Mouse (Mus musculus) kidney, postnatal 25 days (tissue): ENCODE results near the gene Serpina7.

Experiments
- DNase-seq, 2 experiments: peaks; one replicate each; pipeline ENCODE4 v3.0.0; 2021; ENCODE audit warnings: mixed read lengths in 2 of 2

The Serpina7 gene

GRCm38 (mm10) chrX:139085077-139085476 is at the start of gene Serpina7:
TSS of gene Serpina7 (minus strand) at chrX:139085236.
- DNase-seq, result no peak

DNA sequence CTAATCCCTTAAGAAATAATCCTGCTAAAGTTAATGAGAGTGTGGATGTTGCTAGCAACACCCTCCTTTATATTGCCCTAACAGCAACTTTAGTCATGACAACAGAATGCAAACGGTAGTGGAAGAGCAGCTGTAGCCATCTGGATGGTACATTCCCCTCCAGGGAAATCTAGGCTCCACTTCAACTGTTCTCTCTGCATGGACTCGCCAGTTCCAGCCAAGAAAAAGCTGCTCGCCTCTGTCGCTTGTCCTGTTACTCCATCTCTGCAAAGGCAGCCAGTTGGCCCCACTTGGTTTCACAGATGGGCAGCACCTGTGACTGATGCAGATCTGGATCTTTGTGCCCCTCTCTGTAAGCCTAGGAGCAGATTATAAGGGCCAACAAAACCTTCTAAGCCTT is 49.0 kb upstream of the Serpina7 start:
- DNase-seq, result no peak

DNA sequence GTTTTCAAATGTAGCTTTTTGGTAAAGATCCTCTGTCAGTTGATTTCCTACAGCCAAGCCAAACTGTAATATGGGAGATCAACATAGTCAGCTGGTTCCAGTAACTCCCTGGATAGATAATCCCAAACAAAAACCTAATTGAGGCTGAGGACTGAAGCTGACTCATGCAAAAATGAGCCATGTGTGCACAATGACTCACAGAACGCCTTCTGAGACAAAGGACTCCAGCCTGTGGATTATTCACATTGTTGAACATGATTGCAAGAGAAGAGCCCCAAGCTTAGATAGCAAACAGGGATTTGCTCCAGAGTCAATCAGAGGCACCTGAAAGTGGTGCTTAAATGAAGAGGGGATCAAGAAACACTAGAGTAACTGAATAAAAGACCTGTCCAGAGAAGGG is 12.2 kb upstream of the Serpina7 start:
- no peak for DNase-seq

- DNase-seq, result no peak
Measured at GRCm38 (mm10) chrX:139085943-139086342, 907 bp upstream of the Serpina7 start, which contains the start of gene 4930513O06Rik. TSS of gene 4930513O06Rik (plus strand) at chrX:139086243.

DNA sequence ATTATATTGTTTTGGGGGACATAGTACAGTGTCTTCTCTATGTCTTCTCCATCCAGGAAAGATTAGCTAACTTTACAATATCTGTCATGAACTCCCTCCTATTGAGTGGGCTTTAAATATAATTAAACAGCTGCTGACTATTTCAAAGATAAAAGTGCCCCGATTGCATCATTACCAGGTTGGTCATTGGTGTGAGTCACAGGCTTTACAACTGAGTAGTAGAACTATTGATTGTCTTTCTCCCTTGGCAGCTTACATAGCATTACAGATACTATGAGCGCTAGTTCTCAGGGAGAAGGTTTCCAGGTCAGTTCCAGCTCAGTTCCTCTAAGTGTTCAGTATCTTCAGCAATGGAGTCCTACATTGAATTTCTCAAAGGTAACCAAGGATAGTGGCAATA is 6.5 kb downstream of the Serpina7 start:
- DNase-seq, result no peak

- DNase-seq, result no peak
Measured at GRCm38 (mm10) chrX:139064078-139064477, 21.0 kb downstream of the Serpina7 start.

DNA sequence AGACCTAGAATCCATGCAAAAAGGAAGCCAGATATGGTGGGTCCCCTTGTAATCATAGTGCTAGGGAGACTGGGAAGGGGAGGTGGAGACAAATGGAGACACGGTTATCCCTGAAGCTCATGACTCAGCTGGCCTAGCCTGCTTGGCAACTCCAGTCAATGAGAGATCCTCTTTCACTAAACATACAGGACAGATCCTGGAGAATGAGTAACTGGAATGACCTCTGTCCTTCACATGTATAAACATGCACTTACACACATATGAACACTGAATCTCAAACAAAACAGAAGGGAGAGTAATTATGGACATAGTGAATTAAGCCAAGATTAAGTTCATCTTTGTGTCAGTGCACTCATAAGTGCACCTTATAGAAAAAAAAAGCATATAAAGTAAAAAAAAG is 31.9 kb downstream of the Serpina7 start:
- DNase-seq, result no peak

GRCm38 (mm10) chrX:139051976-139052375 is 33.1 kb downstream of the Serpina7 start:
- DNase-seq, result no peak

- DNase-seq, result no peak
Measured at GRCm38 (mm10) chrX:139041148-139041547, 43.9 kb downstream of the Serpina7 start.

- no peak for DNase-seq
Measured at GRCm38 (mm10) chrX:139039314-139039713, 45.7 kb downstream of the Serpina7 start.

DNA sequence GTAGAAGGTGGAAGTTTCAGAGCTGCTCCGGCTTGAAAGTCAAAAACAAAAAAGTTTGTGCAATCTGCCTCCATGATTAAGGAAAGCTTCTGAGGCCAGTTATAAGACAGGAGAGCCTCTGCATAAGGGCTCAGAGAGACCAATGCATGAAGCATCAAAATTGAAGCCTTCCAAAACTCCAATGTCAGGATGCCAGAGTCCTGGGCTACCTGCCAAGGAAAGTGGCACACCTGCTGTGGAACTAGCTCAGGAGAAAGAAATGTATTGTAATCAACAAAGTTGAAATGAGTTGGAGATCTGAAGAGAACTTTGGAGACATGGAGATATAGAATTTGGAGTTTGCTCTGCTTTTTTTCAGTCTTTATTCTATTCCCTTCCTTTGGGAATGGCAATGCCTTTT is 47.4 kb downstream of the Serpina7 start:
- no peak for DNase-seq
